Mouse (Mus musculus): Measurements from ENCODE around the gene Mpnd.
A peak's percentile ranks its signal among the peaks of the same experiment; 100 is the strongest.

Mpnd gene

DNA sequence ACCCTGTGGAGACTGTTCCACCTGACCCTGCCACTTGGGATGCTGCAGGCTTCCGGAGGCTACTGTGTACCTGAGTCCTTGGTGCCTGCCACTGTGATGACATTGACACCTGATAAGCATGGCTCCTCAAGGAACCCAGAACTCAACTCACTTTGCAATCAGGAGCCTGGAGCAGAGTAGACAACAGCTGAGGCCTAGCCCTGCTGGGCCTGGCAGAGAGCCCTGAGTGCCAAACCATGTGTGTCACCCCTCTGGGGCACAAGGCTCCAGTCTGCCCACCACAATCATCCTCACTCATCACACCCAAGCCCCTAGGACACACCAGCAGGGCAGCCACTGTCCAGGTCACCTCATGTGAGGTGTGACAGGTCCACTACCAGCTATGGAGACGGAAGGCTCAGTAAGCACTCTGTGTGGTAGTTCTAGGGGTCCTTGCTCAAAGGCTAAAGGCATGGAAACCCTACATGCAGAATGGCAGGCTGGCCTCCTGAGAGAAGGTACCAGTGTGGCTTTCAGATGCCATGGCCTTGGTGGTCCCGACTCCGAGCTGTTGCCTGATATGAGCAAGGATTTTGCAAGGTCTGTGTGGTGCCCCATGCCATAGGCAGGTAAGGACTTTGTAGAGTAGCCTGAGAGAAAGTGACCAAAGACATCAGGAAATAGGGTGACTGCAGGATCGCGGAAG is 15.0 kb downstream of the Mpnd start:
- no peak for DNase-seq (ENCODE audit: low read depth, low spot score)

GRCm38 (mm10) chr17:56021161-56021910 is 15.8 kb downstream of the Mpnd start:
- DNase-seq (ENCODE audit: low read depth, low spot score), result no peak

DNA sequence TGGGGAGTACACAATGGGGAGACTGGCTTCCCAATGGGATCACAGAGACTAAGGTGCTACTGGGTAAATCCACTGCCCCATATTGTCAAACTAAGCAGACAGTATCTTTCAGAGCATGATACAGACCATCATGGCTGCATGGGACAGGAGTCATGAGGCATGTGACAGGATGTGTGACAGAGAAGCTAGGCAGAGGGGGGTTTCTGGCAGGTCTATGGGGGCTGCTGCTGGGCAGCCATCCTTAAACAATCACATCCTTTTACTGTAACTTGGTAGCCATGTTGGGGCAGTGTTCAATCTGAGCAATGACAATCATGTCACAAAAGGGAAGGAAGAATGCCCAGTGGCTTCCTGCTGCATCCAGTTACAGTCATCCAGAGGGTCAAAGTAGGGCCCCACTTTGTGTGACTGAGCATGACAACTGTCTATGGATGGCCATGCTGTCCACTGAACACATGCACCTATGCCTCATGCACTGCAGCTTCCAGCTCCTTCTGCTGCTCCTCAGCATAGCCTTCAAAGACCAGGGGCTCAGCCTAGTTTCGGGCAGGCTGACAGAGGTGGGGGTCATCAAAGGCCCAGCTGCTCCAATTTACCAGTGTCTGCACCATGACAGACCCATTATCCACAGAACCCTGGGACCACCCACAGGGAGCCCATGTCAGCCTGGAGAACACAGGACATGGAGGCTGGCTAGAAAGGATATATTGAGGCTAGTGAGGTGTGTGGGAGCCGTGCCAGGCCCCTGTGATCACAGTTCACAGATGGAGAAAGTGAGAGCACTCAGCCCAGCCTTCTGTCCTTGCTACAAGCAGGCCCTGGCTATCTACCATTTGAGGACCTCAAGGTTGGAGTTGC is 16.8 kb downstream of the Mpnd start:
- no peak for DNase-seq (ENCODE audit: low read depth, low spot score)

DNA sequence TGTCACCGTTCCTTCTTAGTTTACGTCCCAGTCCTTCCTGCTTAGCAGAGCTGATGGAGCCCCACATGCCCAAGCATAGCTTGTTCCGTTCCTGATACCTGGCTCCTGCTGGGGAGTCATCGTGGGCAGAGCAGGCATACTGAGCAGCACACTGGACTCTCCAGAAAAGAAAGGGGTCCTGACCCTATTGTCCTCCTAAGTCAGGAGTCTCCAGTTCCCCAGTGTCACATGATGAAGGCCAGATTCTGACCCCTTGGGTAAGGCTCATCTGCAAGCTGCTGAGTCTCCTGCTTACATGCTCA is 17.4 kb downstream of the Mpnd start:
- no peak for DNase-seq (ENCODE audit: low read depth, low spot score)

DNA sequence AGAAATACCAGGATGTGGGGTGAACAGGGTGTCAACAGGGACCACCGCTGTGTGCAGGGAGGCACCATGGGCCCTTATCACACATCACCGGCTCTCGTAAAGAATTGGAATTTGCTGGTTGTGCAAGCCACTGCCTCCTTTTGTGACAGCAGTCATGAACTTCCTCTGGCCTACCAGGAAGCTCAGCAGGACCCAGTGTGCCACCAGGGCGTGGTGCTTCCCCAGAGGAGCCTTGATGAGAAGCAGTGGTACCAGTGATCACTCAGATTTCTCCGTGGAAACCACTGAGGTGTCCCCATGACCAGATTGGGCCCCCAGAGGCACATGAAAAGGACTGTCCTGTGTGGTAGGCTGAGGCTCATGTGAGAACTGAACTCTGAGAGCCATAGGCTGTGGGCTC is 17.9 kb downstream of the Mpnd start:
- no peak for DNase-seq (ENCODE audit: low read depth, low spot score)

DNA sequence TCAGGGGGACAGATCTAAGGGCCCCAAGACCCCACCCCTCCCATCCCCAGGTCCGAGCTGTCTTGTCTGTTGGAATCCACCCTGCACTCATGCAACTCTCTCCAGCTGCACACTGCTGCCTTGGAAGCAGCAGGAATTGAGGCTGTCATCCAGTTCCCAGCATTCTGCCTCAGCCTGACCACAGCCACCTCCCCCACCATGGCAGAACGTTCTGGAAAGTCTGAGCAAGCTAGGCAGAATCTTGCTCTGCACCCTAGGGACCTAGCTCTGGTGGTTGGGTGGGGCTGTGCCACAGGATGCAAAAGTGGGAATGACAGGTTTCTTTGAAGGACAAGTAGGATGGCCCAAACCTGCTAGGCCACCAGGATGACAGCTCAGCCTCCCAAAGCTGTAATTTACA is 19.0 kb downstream of the Mpnd start:
- DNase-seq (ENCODE audit: low read depth, low spot score), result no peak

DNA sequence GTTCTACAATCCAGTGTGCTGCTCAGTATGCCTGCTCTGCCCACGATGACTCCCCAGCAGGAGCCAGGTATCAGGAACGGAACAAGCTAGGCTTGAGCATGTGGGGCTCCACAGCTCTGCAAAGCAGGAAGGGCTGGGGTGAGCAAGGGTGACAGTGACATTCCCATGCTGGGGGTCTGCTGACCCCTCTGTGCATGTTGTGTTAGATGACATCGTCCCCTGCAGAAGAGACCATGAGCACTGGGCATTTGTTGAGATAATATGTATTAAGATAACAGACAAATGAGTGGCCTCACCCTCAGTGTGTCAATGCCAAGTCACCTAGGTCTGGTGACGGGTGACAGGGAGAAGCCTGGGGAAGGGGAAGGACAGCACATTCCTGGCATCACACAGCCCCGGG is 19.4 kb downstream of the Mpnd start:
- DNase-seq (ENCODE audit: low read depth, low spot score), result no peak

- DNase-seq (ENCODE audit: low read depth, low spot score), result no peak
These were observed 20.8 kb downstream of the Mpnd start for GRCm38 (mm10) chr17:56026303-56026702.

DNA sequence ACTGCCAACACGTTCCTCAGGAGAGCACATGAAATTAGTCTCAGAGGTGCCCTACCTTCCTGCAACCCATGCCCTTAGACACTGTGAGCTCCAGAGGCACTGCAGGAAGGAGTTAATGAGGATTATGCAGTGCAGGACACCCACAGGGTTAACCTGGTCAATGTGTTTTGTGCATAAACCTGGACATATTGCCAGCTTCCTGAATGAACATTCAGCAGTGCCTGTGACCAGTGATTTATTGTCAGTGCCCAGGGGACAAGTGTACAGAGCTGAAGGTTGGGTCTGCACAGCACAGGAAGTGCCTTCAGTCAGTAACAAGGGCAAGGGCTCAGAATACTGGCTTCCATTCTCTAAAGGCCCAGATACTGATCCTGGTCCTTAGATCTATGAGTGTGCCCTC is 21.4 kb downstream of the Mpnd start:
- DNase-seq (ENCODE audit: low read depth, low spot score), result no peak

GRCm38 (mm10) chr17:56027801-56028441 is 22.4 kb downstream of the Mpnd start:
- no peak for DNase-seq (ENCODE audit: low read depth, low spot score)

- DNase-seq (ENCODE audit: low read depth, low spot score), result no peak
These were observed 24.8 kb downstream of the Mpnd start for GRCm38 (mm10) chr17:56030238-56030870.

DNA sequence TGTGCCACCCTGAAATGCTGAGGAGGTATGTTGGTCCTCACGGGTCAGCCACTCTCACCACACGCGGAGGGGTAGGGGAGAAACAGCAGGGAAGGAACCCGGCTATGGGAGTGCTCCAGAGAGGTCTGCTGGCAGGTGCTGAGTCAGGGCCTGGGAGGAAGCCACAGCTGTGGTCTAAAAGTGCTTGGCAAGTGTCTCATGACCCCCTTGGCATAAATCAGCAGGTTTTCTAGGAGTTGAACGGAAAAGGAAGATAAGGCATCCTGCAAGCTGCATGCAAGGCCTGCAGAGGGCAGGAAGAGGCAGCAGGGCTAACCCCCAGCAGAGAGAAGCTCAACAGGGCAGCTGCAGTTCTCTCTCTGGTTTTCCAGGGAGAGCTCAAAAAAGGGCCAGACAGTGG is 25.4 kb downstream of the Mpnd start:
- DNase-seq (ENCODE audit: low read depth, low spot score), result no peak

- DNase-seq (ENCODE audit: low read depth, low spot score), result no peak
These were observed 25.9 kb downstream of the Mpnd start for GRCm38 (mm10) chr17:56031431-56031830.

- no peak for DNase-seq (ENCODE audit: low read depth, low spot score)
These were observed 26.7 kb downstream of the Mpnd start for GRCm38 (mm10) chr17:56032127-56032733.

- DNase-seq (ENCODE audit: low read depth, low spot score), result no peak
These were observed 27.3 kb downstream of the Mpnd start for GRCm38 (mm10) chr17:56032831-56033230.

DNA sequence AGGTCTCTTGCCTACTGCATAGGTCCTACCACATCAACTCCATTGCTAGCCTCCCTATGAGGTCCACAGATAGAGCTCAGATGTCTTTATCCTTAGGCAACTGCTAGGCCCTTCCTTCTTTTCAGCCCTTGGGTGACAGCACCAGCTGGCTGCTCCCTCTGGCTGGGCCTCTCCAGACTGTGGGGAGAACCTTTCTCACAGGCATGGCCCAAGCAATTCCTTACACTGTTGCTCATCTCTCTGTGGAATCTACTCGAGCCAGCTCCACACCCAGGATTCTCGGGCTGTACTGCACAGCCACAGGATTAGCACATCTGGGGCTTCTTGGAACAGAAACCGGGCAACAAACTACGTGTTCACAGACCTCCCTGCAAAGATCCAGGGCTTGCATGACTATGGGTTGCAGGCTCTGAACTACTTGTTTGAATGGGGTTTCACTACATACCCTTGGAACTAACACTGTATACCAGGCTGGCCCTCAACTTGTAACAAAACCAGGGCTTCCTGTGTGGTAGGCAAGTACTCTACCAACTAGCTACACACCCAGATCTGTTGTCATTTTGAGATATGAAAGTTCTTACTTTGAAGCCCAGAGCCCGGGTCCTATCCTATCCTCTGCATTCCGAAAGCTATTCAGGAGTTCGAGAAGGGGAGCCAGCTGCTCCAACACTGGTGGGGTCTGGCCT is 28.7 kb downstream of the Mpnd start:
- no peak for DNase-seq (ENCODE audit: low read depth, low spot score)

GRCm38 (mm10) chr17:56034726-56035100 is 29.2 kb downstream of the Mpnd start:
- no peak for DNase-seq (ENCODE audit: low read depth, low spot score)

DNA sequence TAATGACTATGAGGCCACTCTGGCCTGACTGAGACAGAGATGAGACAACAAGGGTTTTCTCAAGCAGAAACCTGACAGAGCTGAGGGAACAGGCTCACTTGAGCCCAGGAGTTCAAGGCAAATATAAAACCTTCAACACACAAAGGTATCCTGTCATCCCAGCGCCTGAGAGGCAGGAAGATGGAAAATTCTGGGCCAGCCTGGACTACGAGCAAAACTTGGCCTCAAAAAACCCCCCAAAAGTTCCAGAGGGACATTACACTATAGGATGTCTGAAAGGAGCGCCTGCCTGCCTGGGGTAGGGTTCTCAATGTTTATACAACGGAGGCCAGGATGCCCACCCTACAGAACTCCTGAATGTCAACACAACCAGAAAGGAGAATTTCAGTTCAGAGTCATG is 29.7 kb downstream of the Mpnd start:
- DNase-seq (ENCODE audit: low read depth, low spot score), result no peak

DNA sequence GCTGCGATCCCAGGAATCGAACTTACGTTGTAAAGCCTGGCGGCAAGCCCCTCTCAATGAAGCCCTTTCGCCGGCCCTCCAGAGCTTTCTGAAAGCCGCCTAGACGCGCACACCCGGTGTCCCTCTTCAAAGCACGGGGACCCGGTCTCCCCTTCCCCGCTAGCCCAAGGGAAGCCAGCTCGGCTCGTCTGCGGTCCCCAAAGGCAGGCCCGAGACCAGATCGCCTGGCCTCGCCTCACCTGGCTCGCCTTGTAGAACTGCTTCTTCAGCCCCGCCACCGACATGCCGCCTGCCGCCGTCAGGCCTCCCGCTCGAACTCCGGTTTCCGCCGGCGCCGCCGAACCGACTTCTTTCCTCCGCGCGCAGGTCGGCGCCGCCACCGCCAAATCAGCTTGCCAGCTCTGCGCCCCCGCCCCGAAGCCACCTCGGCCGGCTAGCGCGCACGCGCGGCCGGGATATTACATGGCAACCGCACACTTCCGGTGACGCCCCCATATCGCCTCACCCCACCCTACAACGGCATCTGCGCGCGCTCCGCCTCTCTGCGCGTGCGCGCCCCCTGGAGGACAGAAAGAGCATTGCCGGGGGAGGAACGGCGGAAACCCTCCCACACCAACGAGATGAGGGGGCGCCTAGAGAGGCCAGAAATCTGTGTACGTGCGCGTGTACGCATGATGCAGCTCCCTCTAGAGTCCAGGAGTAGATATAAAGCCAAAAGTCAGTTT is 30.8 kb downstream of the Mpnd start, which contains the start of gene Sh3gl1:
Gene Sh3gl1, minus strand, starts transcription at position 460 of the 725 bp plus-strand sequence.
- peak; percentile 98 for DNase-seq (ENCODE audit: low read depth, low spot score)

GRCm38 (mm10) chr17:56036901-56037287 is 31.4 kb downstream of the Mpnd start:
- no peak for DNase-seq (ENCODE audit: low read depth, low spot score)
